Mouse (Mus musculus): Measurements from ENCODE around the gene Cbs.

- no peak for TF ChIP-seq POLR2A (IDR thresholded peaks at IDR 0.05; ENCODE audit: extremely low read depth, insufficient read depth, low read length)
- TF ChIP-seq CTCF (IDR thresholded peaks at IDR 0.05; ENCODE audit: extremely low read depth, insufficient read depth, low read length) = no peak
These were observed 53.3 kb downstream of the Cbs start for GRCm38 (mm10) chr17:31583781-31584180.
